In genomic region chr4:123527607-123528010, GRCm38 (mm10) we compare ENCODE assay signal across 8 mouse cellular contexts.
A peak's percentile ranks its signal among the peaks of the same experiment; 100 is the strongest.
DNase-seq lines count a peak whose midpoint lies in the region; ATAC-seq lines count a peak whose summit lies in the region.

No protein-coding gene starts in this region.

- peak overlapping the region; percentile 62 for H3K9ac ChIP-seq in forebrain, embryonic 13.5 days
- H3K9ac ChIP-seq in hindbrain, embryonic 14.5 days: peak overlapping the region; percentile 60
- H3K9ac ChIP-seq in midbrain, embryonic 13.5 days (replicated peaks): peak overlapping the region; percentile 63

- DNase-seq in urinary bladder, postnatal 14 days (ENCODE audit: low spot score): peak; percentile 11
- DNase-seq in urinary bladder, postnatal 10 days (ENCODE audit: low spot score): no peak
- DNase-seq in hindbrain, embryonic 14.5 days (ENCODE audit: low spot score): peak; percentile 63
- peak; percentile 55 to 62 for DNase-seq in left cerebral cortex, postnatal 36 days (ENCODE audit: low spot score in 2 of 2)
- peak; percentile 82 for DNase-seq in telencephalon, adult 2 months (ENCODE audit: low read depth, low spot score)

- intact Hi-C loops in left cerebral cortex, postnatal 36 days (cut with DNase I): loop anchor here (5.0 kb wide), 1 partner anchor 135 kb away; no protein-coding TSS in a partner anchor

- no peaks in the 10 kb centered on the region for H3K27me3 ChIP-seq in forebrain, embryonic 13.5 days
- no peaks in the 10 kb centered on the region for H3K27me3 ChIP-seq in hindbrain, embryonic 14.5 days (ENCODE audit: control insufficient read depth, insufficient read depth, low read length)
- no peaks in the 10 kb centered on the region for H3K27me3 ChIP-seq in midbrain, embryonic 13.5 days

- peak overlapping the region; percentile 31 for H3K4me3 ChIP-seq in forebrain, embryonic 13.5 days
- peak overlapping the region; percentile 31 for H3K4me3 ChIP-seq in hindbrain, embryonic 14.5 days (replicated peaks; ENCODE audit: low read length)
- peak overlapping the region; percentile 29 for H3K4me3 ChIP-seq in midbrain, embryonic 13.5 days (replicated peaks)

- no peaks in the 10 kb centered on the region for H3K9me3 ChIP-seq in forebrain, embryonic 13.5 days (replicated peaks)
- H3K9me3 ChIP-seq in hindbrain, embryonic 14.5 days (ENCODE audit: control insufficient read depth, low read length): no peaks in the 10 kb centered on the region
- H3K9me3 ChIP-seq in midbrain, embryonic 13.5 days: no peaks in the 10 kb centered on the region

- H3K36me3 ChIP-seq in forebrain, embryonic 13.5 days (ENCODE audit: poor library complexity, severe bottlenecking): no peaks in the 10 kb centered on the region
- no peaks in the 10 kb centered on the region for H3K36me3 ChIP-seq in hindbrain, embryonic 14.5 days (replicated peaks; ENCODE audit: control insufficient read depth, insufficient read depth)
- no peaks in the 10 kb centered on the region for H3K36me3 ChIP-seq in midbrain, embryonic 13.5 days

- H3K27ac ChIP-seq in forebrain, embryonic 13.5 days: peak overlapping the region; percentile 71
- H3K27ac ChIP-seq in hindbrain, embryonic 14.5 days: peak overlapping the region; percentile 90
- peak overlapping the region; percentile 87 for H3K27ac ChIP-seq in midbrain, embryonic 13.5 days

- peak; percentile 75 for ATAC-seq in forebrain, embryonic 13.5 days
- peak; percentile 75 for ATAC-seq in hindbrain, embryonic 14.5 days (ENCODE audit: low FRiP score)
- peak; percentile 64 for ATAC-seq in midbrain, embryonic 13.5 days
- no peak for ATAC-seq in monocyte, adult 5-6 weeks (replicated peaks; ENCODE audit: insufficient number of reproducible peaks, low FRiP score, low TSS enrichment, poor library complexity, severe bottlenecking)

- under 1% methylated on average over 8 of the region's 8 CpGs for WGBS in forebrain, embryonic 13.5 days
- WGBS in hindbrain, embryonic 14.5 days: 5% methylated on average over 8 of the region's 8 CpGs
- WGBS in midbrain, embryonic 13.5 days: 7% methylated on average over 8 of the region's 8 CpGs

- H3K4me2 ChIP-seq in forebrain, embryonic 13.5 days: peak overlapping the region; percentile 59
- peak overlapping the region; percentile 54 for H3K4me2 ChIP-seq in hindbrain, embryonic 14.5 days (replicated peaks)
- peak overlapping the region; percentile 48 for H3K4me2 ChIP-seq in midbrain, embryonic 13.5 days (replicated peaks)

- peaks cover 62% of the 10 kb centered on the region for H3K4me1 ChIP-seq in forebrain, embryonic 13.5 days
- peaks cover 59% of the 10 kb centered on the region for H3K4me1 ChIP-seq in hindbrain, embryonic 14.5 days (replicated peaks; ENCODE audit: control insufficient read depth, insufficient read depth, low read length)
- H3K4me1 ChIP-seq in midbrain, embryonic 13.5 days (replicated peaks): peaks cover 63% of the 10 kb centered on the region
